Mouse (Mus musculus) cerebellum, adult (tissue): ENCODE data around the gene Trak2.
"Not testable (repeated sequence)": the region's sequence is repeated elsewhere in the genome, so short reads cannot be mapped to it uniquely, and the experiment has no call there.

Experiments
- ATAC-seq: cut with Nextera tagmentation; 2 replicates; pipeline ENCODE4 v1.9.2; 2017; ENCODE audit warnings: mild to moderate bottlenecking, moderate library complexity, mixed read lengths; ENCODE audit not compliant: insufficient number of reproducible peaks, low FRiP score, low TSS enrichment

Gene Trak2

DNA sequence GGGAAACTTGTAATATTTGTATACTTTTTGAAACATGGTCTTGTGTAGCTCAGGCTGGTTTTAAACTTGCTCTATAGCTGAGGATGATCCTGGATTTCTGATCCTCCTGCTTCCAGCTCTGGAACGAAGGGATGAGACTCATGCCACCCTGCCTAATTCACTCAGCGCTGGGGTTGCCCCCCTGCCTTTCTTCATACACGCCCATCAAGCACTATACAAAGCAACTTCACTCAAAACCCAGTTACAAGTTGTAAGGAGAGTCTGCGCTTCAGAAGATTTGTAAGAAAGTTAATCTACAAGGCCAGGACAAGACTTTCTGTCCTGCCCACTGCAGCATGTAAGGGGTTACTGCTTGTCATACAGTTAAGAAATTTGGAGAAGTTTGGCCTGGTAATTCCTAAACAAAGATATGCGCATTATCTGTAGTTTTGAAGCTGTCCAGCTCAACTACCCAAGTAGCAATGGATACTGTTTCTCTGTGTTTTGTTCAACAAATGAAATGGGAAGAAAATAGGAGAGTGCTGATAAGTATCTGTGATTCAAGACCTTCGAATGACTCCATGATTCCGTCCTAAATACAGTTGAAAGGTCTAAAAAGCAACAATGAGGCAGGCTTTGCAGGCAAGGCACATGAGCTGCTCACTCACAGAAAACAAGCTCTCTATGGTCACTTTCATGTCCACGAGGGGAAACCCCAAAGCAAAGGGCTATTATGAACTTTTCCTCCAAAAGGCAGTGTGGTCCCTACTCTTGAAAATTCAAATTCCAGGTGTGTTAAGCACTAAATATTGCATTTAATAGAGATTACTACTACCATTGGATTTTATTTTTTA lies 18.4 kb downstream of the Trak2 start:
- ATAC-seq, result no peak

- ATAC-seq, result no peak
Observed at GRCm38 (mm10) chr1:58953686-58954434, 19.4 kb downstream of the Trak2 start.

GRCm38 (mm10) chr1:58952997-58953396 lies 20.2 kb downstream of the Trak2 start:
- ATAC-seq, result no peak

- no peak for ATAC-seq
Observed at GRCm38 (mm10) chr1:58952526-58952925, 20.7 kb downstream of the Trak2 start.

DNA sequence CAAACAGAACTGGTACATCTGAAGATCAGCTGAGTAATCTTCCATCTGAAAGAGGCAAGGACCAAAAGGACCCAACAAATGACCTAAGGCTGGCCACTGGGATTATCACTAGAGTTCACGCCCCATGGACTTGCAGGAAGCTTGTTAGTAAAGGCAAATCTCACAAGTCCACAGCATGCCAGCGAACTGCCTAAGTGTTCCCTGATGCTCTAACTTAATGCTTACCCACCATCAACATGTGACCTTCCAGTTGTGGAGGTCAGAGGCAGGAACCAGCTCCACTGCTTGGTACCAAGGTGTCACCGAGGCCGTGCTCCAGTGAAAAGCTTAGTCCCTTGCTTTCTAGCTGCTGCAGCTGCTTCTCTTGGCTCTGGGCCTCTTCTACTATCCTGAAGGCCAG lies 21.4 kb downstream of the Trak2 start:
- no peak for ATAC-seq

DNA sequence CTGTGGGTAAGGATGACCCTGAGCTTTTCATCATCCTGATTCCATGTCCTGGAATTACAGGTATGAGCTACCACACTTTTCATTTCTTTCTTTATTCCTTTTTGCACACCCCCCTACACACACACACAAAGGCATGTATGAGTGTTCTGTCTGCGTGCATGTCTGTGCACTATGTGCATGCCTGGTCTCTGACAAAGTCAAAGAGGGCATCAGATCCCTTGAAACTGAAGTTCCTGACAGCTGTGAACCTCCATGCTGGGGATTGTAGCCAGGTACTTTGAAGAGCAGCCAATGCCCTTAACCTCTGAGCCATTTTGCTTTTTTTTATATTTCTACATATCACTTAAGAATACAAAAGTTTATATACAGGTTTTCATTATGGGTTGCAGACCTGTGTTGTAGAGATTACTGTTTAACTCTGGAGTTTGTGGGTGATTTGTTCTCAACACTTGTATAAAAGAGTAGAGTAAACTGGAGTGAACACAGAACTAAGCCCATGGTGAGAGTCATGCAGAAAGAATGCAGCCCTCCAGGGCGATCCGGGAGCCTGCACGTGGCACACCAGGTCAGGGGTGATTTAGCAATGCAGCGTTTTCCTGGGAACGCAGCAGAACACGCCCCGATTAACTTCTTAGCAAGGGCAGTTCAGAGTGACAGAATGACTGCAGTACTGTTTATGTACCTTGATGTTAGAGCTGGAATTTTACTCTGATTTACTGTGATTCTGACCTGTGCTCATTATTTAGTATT lies 22.2 kb downstream of the Trak2 start:
- no peak for ATAC-seq

DNA sequence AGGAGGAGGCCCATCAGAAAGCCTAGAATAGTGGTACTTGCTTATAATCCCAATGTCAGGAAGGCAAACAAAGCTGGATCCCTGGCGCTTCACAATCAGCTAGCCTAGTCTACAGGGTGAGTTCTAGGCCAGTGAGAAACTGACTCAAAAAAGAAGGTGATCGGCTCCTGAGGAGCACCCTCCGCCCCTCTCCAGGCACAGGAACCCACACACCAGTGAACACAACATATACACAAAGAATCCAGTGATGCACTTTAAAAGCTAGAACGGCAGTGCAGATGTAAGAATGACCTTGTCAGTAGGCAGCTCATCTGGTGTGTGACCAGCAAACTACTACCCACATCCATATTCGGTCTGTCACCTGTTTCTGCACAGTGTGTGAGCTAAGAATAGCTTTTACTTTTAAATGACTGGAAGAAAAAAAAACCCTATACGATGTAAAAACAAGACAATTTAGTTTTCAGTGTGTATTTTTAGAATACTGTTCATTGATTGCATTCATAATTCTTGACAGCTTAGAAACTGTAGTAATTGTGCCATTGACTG lies 23.6 kb downstream of the Trak2 start:
- no peak for ATAC-seq

GRCm38 (mm10) chr1:58946718-58947117 lies 26.5 kb downstream of the Trak2 start:
- no peak for ATAC-seq

DNA sequence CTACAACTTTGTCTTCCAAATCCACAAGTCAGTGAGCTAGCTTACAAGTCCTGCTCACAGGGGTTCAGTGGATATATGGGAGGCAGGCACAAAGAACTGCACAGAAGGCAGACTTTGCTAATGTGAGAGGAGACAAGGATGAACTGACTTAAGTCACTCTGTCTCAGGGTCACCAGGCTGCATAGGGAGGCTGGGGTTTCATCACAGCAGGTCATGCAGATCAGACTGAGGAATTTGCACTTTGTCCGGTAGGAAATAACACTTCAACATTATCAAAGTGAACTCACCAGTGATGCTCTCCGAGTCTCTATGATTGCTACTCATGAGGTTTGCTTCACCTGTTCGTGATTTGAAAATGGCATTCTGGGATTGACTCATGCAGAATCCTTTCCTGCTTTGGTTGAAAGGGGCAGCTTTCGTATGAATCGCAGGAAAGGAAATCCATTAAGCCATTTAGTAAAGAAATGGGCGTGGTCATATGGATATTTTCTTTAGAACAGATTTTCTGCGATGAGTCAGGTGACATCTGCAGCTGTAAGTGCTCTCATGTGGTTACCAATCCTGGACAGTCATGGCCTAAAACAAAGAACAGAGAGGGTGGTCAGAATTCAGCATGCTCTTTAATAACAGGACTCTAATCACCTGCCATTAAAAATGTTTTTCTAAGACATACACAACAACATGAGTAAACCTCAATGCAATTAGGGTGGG lies 27.1 kb downstream of the Trak2 start:
- ATAC-seq, result no peak

GRCm38 (mm10) chr1:58945523-58945922 lies 27.7 kb downstream of the Trak2 start:
- ATAC-seq, result no peak

- no peak for ATAC-seq
Observed at GRCm38 (mm10) chr1:58937606-58938099, 35.6 kb downstream of the Trak2 start.

DNA sequence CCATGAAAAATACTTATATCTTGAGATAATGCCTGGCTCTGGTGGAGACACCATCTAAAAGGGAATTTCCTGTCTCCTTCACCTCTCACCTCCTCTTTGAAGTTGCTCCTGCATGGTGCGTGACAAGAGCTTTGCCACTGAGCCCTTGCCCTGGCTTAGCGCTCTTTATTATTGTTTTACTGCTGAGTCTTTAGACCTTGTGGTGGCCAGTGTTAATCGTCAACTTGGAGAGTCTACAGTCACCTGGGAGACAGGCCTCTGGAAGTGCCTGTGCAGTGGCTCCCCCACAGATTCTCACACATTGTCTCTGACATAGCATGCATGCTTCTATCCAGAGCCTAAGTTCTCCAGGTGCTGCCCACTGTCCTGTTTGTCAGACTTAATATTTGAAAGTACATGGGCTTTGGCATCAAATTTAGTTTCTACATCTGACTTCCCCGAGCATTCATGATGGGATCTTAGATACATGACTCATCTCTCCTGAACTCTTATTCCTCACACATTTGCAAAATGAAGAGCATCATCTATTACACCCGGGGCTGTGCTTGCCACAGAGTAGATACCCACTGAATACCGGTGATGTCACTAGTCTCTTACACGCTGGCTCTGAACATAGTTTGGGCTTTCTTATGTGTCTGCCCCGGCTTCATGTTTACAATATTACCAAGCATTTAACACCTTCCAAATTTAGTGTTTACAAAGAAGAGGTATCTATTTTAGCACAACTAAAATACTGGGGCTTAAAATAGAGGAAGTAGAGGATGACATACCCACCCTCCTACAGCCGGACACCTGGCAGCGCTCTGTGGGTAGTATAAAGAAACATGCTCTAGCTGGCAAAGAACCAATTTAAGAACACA lies 36.3 kb downstream of the Trak2 start:
- no peak for ATAC-seq

DNA sequence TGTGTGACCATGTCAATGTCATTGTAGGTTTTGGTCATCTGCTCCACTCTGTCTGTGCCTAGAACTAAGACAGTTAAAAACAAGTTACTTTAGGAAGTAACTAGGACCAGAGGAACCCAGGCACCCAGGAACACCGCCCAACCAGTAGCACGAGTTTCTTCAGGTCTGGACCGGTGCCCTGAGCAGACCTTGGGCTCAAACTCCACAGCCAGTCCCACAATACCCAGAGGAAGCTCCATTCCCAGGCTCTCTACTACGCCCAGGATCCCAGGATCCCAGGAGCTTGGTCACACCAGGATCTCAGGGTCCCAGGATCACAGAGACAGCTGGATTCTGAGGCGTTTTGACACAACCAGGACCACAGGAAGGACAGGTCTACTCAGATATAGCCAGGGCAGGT lies 46.6 kb downstream of the Trak2 start:
- ATAC-seq, result no peak

DNA sequence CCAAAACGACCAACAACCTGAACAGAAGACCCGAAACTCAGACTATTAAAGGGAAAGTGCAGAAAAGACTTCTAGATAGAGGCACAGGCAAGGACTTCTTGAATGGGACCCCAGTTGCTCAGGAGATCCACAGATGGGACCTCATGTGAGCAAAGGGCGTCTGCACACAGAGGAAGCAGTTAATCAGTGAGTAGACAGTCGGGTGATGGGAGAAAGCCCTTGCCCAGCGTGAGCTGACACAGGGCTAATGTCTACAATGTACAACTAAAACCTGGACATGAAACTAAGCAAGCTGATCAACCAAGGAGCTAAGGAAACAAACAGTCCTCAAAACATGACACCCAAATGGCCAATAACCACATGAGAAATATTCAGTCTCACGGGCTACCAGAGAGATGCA lies 55.7 kb downstream of the Trak2 start:
- ATAC-seq, result no peak

DNA sequence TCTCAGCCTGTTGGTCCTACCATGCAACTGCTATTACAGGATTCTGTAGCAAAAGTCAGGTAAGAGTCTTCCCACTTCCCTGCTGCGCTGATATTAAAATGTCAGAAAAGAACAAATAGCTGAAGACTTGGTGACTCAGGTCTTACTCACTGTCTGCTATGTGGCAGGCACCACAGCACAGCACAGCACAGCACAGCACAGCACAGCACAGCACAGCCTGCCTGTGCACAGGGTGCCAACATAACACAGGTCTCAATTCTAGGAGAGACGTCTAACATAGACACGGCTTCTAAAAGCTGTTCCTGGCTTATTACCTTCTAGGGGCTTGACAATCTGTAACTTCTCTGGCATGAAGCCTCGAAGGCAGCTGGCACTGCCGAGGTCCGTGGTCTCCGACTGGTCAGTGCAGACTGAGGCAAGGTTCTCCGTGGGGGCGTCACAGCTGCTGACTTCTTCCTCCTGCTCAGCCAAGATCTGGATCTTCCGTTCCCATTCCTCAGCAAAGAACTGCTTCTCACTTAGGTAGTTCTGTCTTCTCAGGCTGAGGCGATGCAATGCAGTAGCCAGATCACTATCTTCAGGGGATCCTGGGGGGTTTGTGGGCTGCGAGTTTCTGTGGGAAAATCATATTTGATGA lies 63.5 kb downstream of the Trak2 start:
- no peak; the same call in 1 of the 2 replicates for ATAC-seq

GRCm38 (mm10) chr1:58903681-58904080 lies 69.5 kb downstream of the Trak2 start:
- ATAC-seq, result no peak

DNA sequence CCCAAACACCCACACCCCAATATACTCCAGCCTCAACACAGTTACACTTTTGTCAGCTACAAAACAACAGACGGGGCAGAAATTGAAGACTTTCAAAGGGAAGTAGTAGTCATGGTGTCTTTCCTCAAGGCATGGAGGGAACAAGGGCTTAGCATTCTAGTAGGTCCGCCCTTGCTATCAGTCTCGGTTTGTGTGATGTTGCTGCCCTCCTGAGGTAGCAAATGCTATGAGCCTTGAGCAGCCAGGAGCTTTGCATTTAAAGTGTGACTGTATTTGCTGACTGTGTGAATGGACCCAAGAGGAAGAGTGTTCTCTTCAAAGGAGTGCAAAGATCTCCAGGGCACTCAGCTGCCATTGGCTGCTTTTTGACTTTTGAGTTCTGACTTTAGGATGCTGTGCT lies 75.7 kb downstream of the Trak2 start:
- ATAC-seq, result 0 out of 2 replicates have a peak, but pooled peaks have one; percentile 58

GRCm38 (mm10) chr1:58892386-58892785 lies 80.8 kb downstream of the Trak2 start:
- ATAC-seq, result not testable (repeated sequence)
